Mouse (Mus musculus) small intestine, adult 2 months (tissue): ENCODE measurements around the gene Pnkp.

ENCODE experiments used
- CTCF ChIP-seq: fragments of 200-500 bp; IDR thresholded peaks from 2 replicates; pipeline ENCODE4 v1.5.1; 2012; ENCODE audit warnings: low read depth, mild to moderate bottlenecking, control low read depth, inconsistent platforms, low read length, moderate library complexity, mixed read lengths; ENCODE audit not compliant: insufficient replicate concordance, insufficient read length; ENCODE audit errors: extremely low read depth
- POLR2A ChIP-seq: fragments of 200-500 bp; IDR thresholded peaks from 2 replicates; pipeline ENCODE4 v1.6.1; 2012; ENCODE audit warnings: low read depth, mild to moderate bottlenecking, control low read depth, inconsistent platforms, low read length, moderate library complexity

- no peak for TF ChIP-seq CTCF
- no peak for TF ChIP-seq POLR2A
These were observed 38.1 kb upstream of the Pnkp start for GRCm38 (mm10) chr7:44818751-44819235.
